Mouse (Mus musculus) midbrain, embryonic 16.5 days (tissue): ENCODE measurements around the gene 4930513O06Rik. TPM values are rescaled to one million over a fixed set of nuclear protein-coding genes. Genes with fewer than 3 reads are reported as not detected.

Source experiments
- ATAC-seq: fragments of 200-750 bp; cut with Nextera tagmentation; 2 replicates; pipeline ENCODE4 v1.8.0; 2017; ENCODE audit warnings: moderate TSS enrichment
- H3K27ac ChIP-seq: fragments of 300-500 bp; sonication (generic); 2 replicates; pipeline ENCODE4 v1.5.1; 2014; ENCODE audit warnings: mild to moderate bottlenecking, low read length, mixed read lengths
- H3K27me3 ChIP-seq: fragments of 300-500 bp; sonication (generic); 2 replicates; pipeline ENCODE4 v1.6.1; 2014; ENCODE audit warnings: low read depth, low read length, mixed read lengths; ENCODE audit not compliant: control insufficient read depth, insufficient read depth
- H3K36me3 ChIP-seq: fragments of 300-500 bp; sonication (generic); 2 replicates; pipeline ENCODE4 v1.6.1; 2014; ENCODE audit warnings: mild to moderate bottlenecking, low read length, moderate library complexity, mixed read lengths; ENCODE audit not compliant: control insufficient read depth, insufficient read depth
- H3K4me1 ChIP-seq: fragments of 300-500 bp; sonication (generic); 2 replicates; pipeline ENCODE4 v1.6.1; 2014; ENCODE audit warnings: mild to moderate bottlenecking, low read length, mixed read lengths; ENCODE audit not compliant: control insufficient read depth, insufficient read depth
- H3K4me2 ChIP-seq: fragments of 300-500 bp; sonication (generic); 2 replicates; pipeline ENCODE4 v1.6.1; 2014; ENCODE audit warnings: mild to moderate bottlenecking, low read length, mixed read lengths
- H3K4me3 ChIP-seq: fragments of 300-500 bp; sonication (generic); 2 replicates; pipeline ENCODE4 v1.5.1; 2014; ENCODE audit warnings: low read depth, mild to moderate bottlenecking, low read length, moderate library complexity, mixed read lengths
- H3K9ac ChIP-seq: fragments of 300-500 bp; sonication (generic); 2 replicates; pipeline ENCODE4 v1.6.1; 2014; ENCODE audit warnings: low read depth, low read length, mixed read lengths
- H3K9me3 ChIP-seq: fragments of 300-500 bp; sonication (generic); replicated peaks from 2 replicates; pipeline ENCODE4 v1.6.1; 2014; ENCODE audit warnings: mild to moderate bottlenecking, low read length, mixed read lengths; ENCODE audit not compliant: control insufficient read depth, poor library complexity, severe bottlenecking
- WGBS: fragments of 180-500 bp; shearing (Covaris S2); extraction: QIAGEN DNeasy Blood & Tissue Kit; methylation state at CpG from one replicate; pipeline ENCODE4 v1.1.7; 2014; 5-methylcytosine and 5-hydroxymethylcytosine counted together
- polyA plus RNA-seq: library from polyadenylated mRNA; unstranded; fragments of >200 nt; fragmentation: Nextera tagmentation; extraction: Ambion mirVana; gene quantifications from 2 replicates; pipeline ENCODE4 v1.2.1, GENCODE M21; 2015

Gene 4930513O06Rik
- polyA plus RNA-seq, 1 experiment from 2014 or later: not detected

GRCm38 (mm10) chrX:139097197-139097596 is 11.2 kb downstream of the 4930513O06Rik start:
- H3K36me3 ChIP-seq: no peaks in the 10 kb centered on the region
- H3K4me1 ChIP-seq: no peaks in the 10 kb centered on the region
- H3K4me3 ChIP-seq: no peak overlapping the region
- H3K27ac ChIP-seq: no peak overlapping the region
- no peak overlapping the region for H3K4me2 ChIP-seq
- WGBS: 38% methylated on average over 1 of the region's 1 CpGs
- H3K9me3 ChIP-seq: no peaks in the 10 kb centered on the region
- ATAC-seq: no peak
- H3K9ac ChIP-seq: no peak overlapping the region
- no peaks in the 10 kb centered on the region for H3K27me3 ChIP-seq

- H3K4me1 ChIP-seq: no peaks in the 10 kb centered on the region
- no peaks in the 10 kb centered on the region for H3K36me3 ChIP-seq
- H3K4me2 ChIP-seq: no peak overlapping the region
- no peaks in the 10 kb centered on the region for H3K27me3 ChIP-seq
- no peak overlapping the region for H3K27ac ChIP-seq
- H3K9me3 ChIP-seq: no peaks in the 10 kb centered on the region
- no peak for ATAC-seq
- WGBS: 38% methylated on average over 4 of the region's 4 CpGs
- H3K9ac ChIP-seq: no peak overlapping the region
- no peak overlapping the region for H3K4me3 ChIP-seq
These were observed 48.0 kb downstream of the 4930513O06Rik start for GRCm38 (mm10) chrX:139134031-139134430.

Other genes with a start within 250 kb of the 4930513O06Rik start
- gene Nrk, start 171.8 kb upstream of the 4930513O06Rik start, polyA plus RNA-seq: 0.68 and 0.93 TPM in 2 replicates
- gene Serpina7, start 1.0 kb upstream of the 4930513O06Rik start, polyA plus RNA-seq: not detected in 2 replicates
- not detected in 2 replicates for gene 4933428M09Rik, start 93.0 kb downstream of the 4930513O06Rik start, polyA plus RNA-seq
- gene Mum1l1, start 123.8 kb downstream of the 4930513O06Rik start, polyA plus RNA-seq: 9.7 and 10.4 TPM in 2 replicates
- gene Trap1a, start 247.4 kb downstream of the 4930513O06Rik start, polyA plus RNA-seq: not detected in 2 replicates